Mouse (Mus musculus) left cerebral cortex, adult 2 months (tissue): Measurements from ENCODE around the gene Kcnab2. TPM values are rescaled to one million over a fixed set of nuclear protein-coding genes. Genes with fewer than 3 reads are reported as not detected.

ENCODE experiments used
- DNase-seq, 2 experiments: peaks; one replicate each; pipeline ENCODE4 v3.0.0; 2021 to 2022; ENCODE audit warnings: low spot score in 2 of 2, mixed read lengths in 1 of 2; ENCODE audit errors: extremely low spot score in 1 of 2
- H3K27ac ChIP-seq: fragments of 200-600 bp; 2 replicates; pipeline ENCODE4 v1.8.1; 2022
- H3K4me3 ChIP-seq: fragments of 200-600 bp; 2 replicates; pipeline ENCODE4 v1.8.1; 2022
- CTCF ChIP-seq: fragments of 200-600 bp; IDR thresholded peaks from 2 replicates; pipeline ENCODE4 v1.8.1; 2022; ENCODE audit warnings: antibody characterized with exemption, mild to moderate bottlenecking, moderate library complexity
- intact Hi-C: fragments of 180-260 bp; cut with DNase I; formaldehyde crosslinking; loops from one replicate; pipeline ENCODE4 v1.15.1; 2025
- long read RNA-seq, 2 experiments: library from polyadenylated mRNA; stranded (forward); transcript quantifications; one replicate each; pipeline ENCODE4 v2.0.0; 2021; ENCODE audit warnings: borderline mapping rate in 2 of 2
- total RNA-seq, 2 experiments: library from RNA; stranded (reverse); gene quantifications; 2 replicates each; pipeline ENCODE4 v1.2.3; 2021

Gene Kcnab2
- 100 to 1,000 TPM; 375 to 385 TPM for total RNA-seq
- long read RNA-seq, experiment 1, transcript Kcnab2-203 (17 exons, 1,552 nt): minor isoform, 5 of 394 reads
- long read RNA-seq, experiment 1, transcript Kcnab2-207 (16 exons, 3,922 nt): major isoform, 249 of 394 reads
- long read RNA-seq, experiment 1, partial matches to known transcripts: 62 of 394 reads
- long read RNA-seq, experiment 1, other reads (novel, unspliced or antisense): 77 of 394 reads
- long read RNA-seq, experiment 2, transcript Kcnab2-207 (16 exons, 3,922 nt): major isoform, 174 of 302 reads
- long read RNA-seq, experiment 2, partial matches to known transcripts: 61 of 302 reads
- long read RNA-seq, experiment 2, other reads (novel, unspliced or antisense): 60 of 302 reads

DNA sequence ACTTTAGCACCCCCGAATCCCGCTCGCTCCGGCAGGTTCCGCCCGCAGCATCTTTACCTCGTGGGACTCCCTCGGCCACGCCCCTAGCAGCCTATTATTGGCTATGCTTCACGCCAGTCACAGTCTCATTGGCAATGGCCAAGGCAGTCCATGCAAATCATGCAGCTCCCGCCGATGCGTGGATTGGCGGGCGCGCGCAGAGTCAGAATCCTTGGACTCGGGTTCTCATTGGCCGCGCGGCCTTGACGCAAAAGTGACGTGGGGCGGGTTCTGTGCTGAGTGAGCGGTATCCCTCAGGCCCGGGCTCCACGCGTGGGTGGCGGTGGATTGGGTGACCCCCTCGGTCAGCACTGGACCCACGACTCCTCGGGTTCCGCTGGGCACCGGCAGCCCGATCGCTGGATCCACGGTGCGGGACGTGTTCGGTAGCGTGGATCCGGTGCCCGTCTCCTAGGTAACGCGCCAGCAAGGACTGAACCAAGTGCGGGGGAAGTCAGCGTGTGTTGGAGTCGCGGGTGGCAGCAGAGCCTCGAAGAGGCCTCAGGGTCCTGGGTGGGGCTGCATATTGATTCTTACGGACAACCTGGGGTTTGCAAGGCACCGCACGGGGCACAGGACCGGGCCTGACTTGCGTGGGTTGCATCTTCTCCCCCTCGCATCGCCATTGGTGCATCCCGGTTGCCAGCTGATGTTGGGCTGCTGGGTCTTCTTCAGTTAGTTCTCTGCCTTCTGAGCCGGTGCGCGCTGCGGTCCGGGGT is at the start of gene Kcnab2:
Kcnab2 (minus strand) TSS at position 406 of the 758 bp plus-strand sequence.
- H3K4me3 ChIP-seq: peak within 1 kb of the TSS; percentile 80
- intact Hi-C loops: loop anchor here (2.0 to 5.0 kb wide), 2 partner anchors 21 to 150 kb away; partner anchors contain the start of gene Rpl22
- TF ChIP-seq CTCF: no peak
- DNase-seq: peak; percentile 100
- peak within 1 kb of the TSS; percentile 100 for H3K27ac ChIP-seq

GRCm38 (mm10) chr4:152520083-152520482 is 42.4 kb upstream of the Kcnab2 start:
- intact Hi-C loops: loop anchor here (10.0 kb wide), 1 partner anchor 1425 kb away; no protein-coding TSS in a partner anchor
- peak; percentile 54 to 78 for DNase-seq
- no peak overlapping the region for H3K27ac ChIP-seq
- no peak overlapping the region for H3K4me3 ChIP-seq
- TF ChIP-seq CTCF: peak; percentile 86

GRCm38 (mm10) chr4:152519106-152519505 is 41.4 kb upstream of the Kcnab2 start:
- Histone ChIP-seq H3K4me3 (no peak overlapping the region), H3K27ac (no peak overlapping the region)
- intact Hi-C loops: no loop called here
- no peak for TF ChIP-seq CTCF
- DNase-seq: no peak

DNA sequence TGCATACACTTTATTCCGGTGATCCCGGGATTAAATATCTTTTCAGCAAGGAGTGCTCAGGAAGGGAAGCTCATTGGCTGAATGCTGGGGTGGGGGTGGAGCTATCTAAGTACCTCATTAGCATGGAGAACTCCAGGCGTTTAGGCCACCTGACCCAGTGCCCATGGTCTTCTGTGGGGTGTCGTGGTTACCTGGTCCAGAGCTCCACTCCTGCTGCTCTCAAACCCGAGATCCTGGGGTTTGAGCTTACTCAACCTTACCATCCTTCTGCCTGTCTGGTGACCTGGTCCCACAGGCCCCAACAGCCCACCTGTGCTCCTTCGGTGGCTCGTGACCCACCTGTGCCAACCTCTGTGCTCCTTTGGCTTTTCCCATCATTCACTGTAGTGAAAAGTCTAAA is 37.2 kb upstream of the Kcnab2 start:
- DNase-seq: no peak
- no peak overlapping the region for H3K27ac ChIP-seq
- intact Hi-C loops: no loop called here
- TF ChIP-seq CTCF: no peak
- H3K4me3 ChIP-seq: no peak overlapping the region

DNA sequence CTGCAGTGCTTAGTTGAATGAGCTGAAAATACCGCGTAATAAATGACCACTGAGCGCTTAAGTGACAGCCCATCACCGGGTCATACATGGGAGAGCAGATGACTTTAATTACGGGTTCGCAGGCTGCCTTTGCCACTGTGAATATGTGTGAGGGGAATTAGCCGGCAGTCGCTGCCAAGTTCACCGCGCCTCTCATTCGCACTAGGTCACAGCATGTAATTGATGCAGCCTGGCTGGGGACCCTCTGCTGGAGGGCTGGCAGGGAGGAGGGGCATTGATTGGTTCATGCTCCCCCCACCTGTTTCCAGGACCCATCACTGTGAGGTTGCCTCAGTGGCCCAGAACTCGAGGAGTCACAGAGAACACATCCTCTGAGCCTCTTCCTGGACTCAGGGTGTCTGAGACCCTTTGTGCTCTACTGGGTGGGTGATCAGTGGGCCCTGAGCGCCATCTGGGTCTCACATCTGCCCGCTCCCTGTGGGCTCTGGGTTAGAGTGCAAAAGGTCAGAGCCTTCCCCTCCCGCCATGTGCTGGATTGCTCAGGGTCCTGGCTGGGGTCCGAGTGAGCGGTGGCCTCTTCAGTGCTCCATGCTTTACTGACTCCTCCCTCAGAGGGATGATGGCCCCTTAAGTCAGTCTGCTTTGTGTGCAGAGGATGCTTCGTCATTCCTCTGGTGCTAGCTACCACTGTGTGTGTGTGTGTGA is 34.7 kb upstream of the Kcnab2 start:
- no peak for TF ChIP-seq CTCF
- Histone ChIP-seq H3K4me3 (no peak overlapping the region), H3K27ac (no peak overlapping the region)
- no peak for DNase-seq
- intact Hi-C loops: no loop called here

DNA sequence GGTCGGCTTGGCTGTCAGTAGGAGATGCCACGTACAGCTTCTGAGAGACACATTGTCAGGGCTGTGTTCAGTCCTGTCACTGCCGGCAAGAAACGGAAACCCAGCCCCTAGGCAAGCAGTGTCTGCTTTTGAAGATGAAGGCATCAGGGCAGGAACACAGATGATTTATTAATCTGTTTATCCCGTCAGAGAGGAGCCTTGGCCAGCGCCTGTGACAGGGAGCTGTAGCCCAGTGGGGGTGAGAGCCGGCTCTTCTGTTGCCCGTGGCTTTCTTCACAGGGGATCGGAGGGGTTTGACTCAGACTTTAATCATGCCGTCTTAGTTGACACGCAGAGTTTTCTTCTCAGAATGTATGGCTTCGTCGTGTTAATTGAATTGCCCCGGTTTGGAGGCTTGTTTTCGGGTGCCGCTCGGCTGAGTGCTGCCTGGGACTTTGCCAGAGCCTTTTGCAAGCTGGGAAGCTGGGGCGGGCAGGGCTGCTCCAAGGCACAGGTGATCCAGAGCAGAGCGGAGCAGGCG is 16.7 kb upstream of the Kcnab2 start:
- no peak overlapping the region for H3K4me3 ChIP-seq
- TF ChIP-seq CTCF: no peak
- no peak for DNase-seq
- H3K27ac ChIP-seq: no peak overlapping the region
- intact Hi-C loops: loop anchor here (5.0 kb wide), 3 partner anchors 57 to 322 kb away; partner anchors contain the start of gene Chd5

DNA sequence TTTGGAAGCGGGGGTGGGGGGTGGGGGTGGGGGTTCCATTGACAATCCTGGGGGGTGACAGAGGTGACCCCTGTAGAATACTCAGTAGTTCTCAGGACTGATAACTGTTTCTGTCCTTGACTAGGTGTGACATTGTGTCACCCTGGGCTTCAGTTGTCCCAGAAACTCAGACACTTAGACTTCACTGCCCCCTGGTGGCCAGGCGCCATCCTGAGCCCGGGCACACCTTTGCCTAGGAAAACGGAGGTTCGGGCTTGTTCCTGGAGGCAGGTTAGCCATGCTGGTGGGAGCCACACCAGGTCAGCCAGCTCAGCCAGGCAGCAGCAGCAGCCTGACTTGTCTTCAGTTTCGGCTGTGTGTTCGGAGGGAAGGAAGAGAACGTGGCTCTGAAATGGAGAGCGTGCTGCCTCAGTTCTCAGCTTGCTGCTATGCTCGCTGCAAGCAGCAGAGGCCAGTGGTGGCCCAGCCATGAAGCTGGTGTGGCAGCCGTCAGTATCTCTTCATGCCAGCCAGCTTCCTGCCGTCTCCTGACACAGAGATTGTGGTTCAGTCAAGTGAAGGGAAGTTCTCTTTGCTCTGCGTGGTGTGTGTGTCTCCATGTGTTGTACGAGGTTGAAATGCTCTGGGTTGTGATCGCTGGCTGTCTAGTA is 13.7 kb upstream of the Kcnab2 start:
- peak; percentile 85 for TF ChIP-seq CTCF
- intact Hi-C loops: loop anchor here (5.0 kb wide), 3 partner anchors 54 to 319 kb away; partner anchors contain the start of gene Chd5
- H3K27ac ChIP-seq: peak overlapping the region; percentile 56; the same call in 1 of the 2 replicates
- no peak overlapping the region for H3K4me3 ChIP-seq
- peak; percentile 79 to 90 for DNase-seq

GRCm38 (mm10) chr4:152490311-152490710 is 12.6 kb upstream of the Kcnab2 start:
- intact Hi-C loops: loop anchor here (5.0 kb wide), 3 partner anchors 53 to 318 kb away; partner anchors contain the start of gene Chd5
- no peak for DNase-seq
- no peak for TF ChIP-seq CTCF
- Histone ChIP-seq H3K27ac (no peak overlapping the region), H3K4me3 (no peak overlapping the region)

- intact Hi-C loops: no loop called here
- no peak for TF ChIP-seq CTCF
- Histone ChIP-seq H3K27ac (no peak overlapping the region), H3K4me3 (no peak overlapping the region)
- no peak for DNase-seq
Observed at GRCm38 (mm10) chr4:152488046-152488445, 10.4 kb upstream of the Kcnab2 start.

GRCm38 (mm10) chr4:152480426-152480825 is 2.8 kb upstream of the Kcnab2 start:
- DNase-seq: no peak
- intact Hi-C loops: loop anchor here (5.0 kb wide), 1 partner anchor 33 kb away; no protein-coding TSS in a partner anchor
- H3K4me3 ChIP-seq: no peak overlapping the region
- TF ChIP-seq CTCF: no peak
- peak overlapping the region; percentile 67; the same call in 1 of the 2 replicates for H3K27ac ChIP-seq

DNA sequence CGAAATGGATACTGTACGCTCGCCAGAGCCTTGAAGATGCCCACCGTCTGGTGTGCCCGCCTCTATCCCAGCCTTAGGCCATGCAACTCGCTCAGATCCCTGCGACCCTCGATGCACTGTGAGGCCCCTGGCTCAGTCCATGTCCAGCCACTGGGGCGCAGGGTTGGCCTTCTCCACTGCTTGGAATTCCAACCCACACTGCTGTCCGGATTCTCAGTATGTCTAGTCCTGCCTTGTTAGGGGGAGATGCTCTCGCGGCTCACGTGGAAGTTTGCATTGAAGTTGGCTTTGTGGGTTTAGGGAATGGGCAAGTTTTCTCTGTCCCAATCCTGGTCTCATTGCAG is 525 bp upstream of the Kcnab2 start:
- DNase-seq: no peak

More for the DNA sequence above, 525 bp upstream of the Kcnab2 start:
- intact Hi-C loops: loop anchor here (5.0 kb wide), 1 partner anchor 151 kb away; the partner anchor contains the start of gene Rpl22
- no peak for TF ChIP-seq CTCF
- Histone ChIP-seq H3K4me3 (peak overlapping the region; percentile 80), H3K27ac (peak overlapping the region; percentile 100)
